Mouse (Mus musculus) thymus, postnatal 0 days (tissue): ENCODE results near the gene Fkbp1b. TPM values are rescaled to one million over a fixed set of nuclear protein-coding genes. Genes with fewer than 3 reads are reported as not detected.
A peak's percentile ranks its signal among the peaks of the same experiment; 100 is the strongest.
"Not testable (repeated sequence)": the region's sequence is repeated elsewhere in the genome, so short reads cannot be mapped to it uniquely, and the experiment has no call there.

Source experiments
- DNase-seq: peaks from one replicate; pipeline ENCODE4 v3.0.0-alpha.2; 2015; ENCODE audit warnings: low spot score
- polyA plus RNA-seq: library from polyadenylated mRNA; unstranded; fragments of >200 nt; fragmentation: Nextera tagmentation; extraction: Ambion mirVana; gene quantifications from 2 replicates; pipeline ENCODE4 v1.2.1, GENCODE M21; 2015

Gene Fkbp1b
- 1.6 and 3.1 TPM in 2 replicates for polyA plus RNA-seq

DNA sequence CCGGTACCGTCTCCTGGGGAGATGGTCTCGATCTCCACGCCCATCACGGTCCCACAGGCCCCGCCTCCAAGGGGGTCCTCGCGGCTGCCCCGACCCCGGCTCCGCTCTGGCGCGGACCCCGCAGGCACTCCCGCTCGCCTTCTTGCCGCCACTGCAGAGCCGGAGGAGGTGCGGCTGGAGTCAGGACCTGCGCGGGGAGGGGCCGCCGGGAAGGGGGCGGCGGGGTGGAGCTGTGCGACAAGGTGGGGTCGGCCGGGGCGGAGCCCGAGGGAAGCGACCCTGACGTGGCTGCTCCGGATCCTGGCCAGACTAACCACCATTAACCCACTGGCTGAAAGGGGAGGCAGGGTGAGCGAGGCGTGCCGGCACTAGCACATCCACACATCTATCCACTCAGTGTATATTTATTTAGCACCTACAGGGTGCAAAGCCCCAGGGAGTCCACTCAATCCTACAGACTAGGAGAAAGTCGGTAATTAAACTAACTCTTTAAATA lies at the start of gene Fkbp1b:
Gene Fkbp1b, minus strand, starts transcription at position 200 of the 496 bp plus-strand sequence.
- peak; percentile 51 for DNase-seq

GRCm38 (mm10) chr12:4889891-4890290 lies 48.5 kb upstream of the Fkbp1b start:
- no peak for DNase-seq

GRCm38 (mm10) chr12:4889251-4889650 lies 47.9 kb upstream of the Fkbp1b start:
- DNase-seq = no peak

GRCm38 (mm10) chr12:4888739-4889138 lies 47.3 kb upstream of the Fkbp1b start:
- no peak for DNase-seq

DNA sequence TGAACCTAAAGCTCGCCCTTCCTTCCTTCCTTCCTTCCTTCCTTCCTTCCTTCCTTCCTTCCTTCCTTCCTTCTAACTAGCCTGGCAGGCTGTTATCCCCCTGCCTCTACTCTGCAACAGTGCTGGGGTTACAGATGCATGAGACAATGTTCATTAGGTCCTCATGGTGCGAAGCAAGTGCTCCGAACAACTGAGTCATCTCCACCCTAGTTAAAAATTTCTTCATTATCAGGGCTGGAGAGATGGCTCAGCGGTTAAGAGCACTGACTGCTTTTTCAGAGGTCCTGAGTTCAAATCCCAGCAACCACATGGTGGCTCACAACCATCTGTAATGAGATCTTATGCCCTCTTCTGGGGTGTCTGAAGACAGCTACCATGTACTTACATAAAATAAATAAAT lies 45.2 kb upstream of the Fkbp1b start:
- DNase-seq = not testable (repeated sequence)

- DNase-seq = no peak
These were observed 43.7 kb upstream of the Fkbp1b start for GRCm38 (mm10) chr12:4885062-4885461.

GRCm38 (mm10) chr12:4882086-4882485 lies 40.7 kb upstream of the Fkbp1b start:
- no peak for DNase-seq

DNA sequence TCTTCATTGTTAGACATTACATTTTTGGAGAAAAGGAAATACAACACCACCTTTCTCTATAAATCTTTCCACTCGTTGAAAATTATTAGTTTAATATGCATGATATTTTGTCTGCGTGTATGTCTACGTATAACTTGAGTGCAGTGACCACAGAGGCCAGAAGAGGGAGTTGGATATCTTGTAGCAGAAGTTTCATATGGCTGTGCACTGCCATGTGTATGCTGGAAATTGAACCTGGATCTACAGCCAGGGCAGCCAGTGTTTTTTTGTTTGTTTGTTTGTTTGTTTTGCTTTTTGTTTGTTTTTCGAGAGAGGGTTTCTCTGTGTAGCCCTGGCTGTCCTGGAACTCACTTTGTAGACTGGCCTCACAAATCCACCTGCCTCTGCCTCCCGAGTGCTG lies 37.7 kb upstream of the Fkbp1b start:
- DNase-seq = no peak

DNA sequence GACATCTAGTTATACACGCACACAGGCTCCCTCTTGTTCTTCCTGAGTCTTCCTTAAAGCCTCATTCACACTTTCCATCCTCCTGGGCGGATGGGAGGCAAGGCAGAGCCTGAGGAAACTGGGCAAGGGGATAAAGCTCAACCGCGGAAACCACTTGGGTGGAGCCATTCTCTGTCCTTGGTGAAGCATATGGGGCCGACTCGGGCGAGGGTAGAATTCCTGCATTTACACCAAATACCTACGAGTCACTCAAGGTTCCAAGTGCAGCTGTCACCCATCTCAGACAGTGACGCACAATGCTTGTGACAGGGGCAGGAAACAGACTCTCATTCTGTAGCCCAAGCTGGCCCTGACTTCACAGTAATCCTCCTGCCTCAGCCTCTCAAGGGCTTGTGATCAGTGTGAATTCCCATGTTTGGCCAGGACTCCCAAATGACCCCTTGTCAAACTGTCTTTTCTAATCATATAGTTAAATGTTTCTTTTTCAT lies 36.9 kb upstream of the Fkbp1b start:
- no peak for DNase-seq

GRCm38 (mm10) chr12:4875623-4876022 lies 34.2 kb upstream of the Fkbp1b start:
- no peak for DNase-seq

DNA sequence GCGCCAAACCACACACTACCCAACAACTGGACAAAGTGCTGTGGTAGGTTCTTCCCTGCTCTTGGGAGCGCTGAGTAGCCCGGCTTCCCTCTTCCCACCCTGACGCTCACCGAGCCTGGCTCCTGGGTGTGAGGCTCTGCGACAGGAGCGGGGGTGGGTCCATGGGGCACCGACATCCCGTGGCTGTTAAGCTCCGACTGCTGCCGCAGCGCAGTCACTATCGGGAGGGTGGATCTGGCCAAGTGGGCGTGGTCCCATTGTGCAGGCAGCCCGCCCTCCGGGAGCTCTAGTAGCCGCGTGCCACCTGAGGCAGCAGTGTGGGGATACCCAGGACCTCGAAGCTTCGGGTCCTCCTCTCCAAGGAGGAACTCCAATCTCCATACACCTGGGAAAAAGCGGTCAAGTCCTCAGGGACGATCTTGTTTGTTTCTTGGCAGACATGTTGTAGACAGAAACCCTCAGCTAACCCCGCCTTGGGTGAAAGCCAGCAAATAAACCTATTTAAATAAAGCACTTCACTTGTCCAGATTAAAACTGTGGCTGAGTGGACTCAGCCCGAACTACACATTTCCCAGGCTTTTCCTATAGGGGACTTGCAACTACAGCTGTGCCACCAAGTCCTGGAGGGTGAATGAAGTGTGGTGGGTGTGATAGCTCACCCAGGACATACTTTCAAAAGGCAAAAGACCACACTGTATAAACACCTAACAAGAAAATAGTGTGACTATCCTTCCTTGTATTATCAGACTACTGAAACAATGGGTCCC lies 33.0 kb upstream of the Fkbp1b start, which contains the start of gene Mfsd2b:
Gene Mfsd2b, minus strand, starts transcription at position 199 of the 767 bp plus-strand sequence.
- peak; percentile 74 for DNase-seq

GRCm38 (mm10) chr12:4873531-4873930 lies 32.1 kb upstream of the Fkbp1b start:
- no peak for DNase-seq

DNA sequence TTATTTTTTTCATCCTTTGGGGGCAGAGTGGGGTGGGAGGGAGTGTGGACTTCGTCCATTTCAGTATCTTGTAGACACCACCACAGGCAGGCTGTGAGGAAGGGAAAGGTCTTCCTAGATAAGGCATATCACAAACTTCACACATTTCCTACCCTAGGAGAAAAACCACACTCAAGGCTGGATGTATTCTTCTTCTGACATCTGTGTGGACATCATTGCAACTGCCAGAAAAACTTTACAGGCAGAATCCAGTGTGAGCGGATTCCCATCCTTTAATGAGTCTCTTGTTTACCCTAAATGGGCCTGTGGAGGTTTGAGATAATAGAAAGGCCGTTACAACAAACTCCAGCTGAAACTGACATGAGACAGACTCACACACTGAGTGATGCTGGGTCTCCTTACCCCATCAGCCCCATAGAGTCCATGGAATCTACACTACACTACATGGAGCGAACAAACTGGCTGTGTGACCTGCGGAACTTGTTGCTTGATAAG lies 31.6 kb upstream of the Fkbp1b start:
- no peak for DNase-seq

- DNase-seq = no peak
These were observed 30.9 kb upstream of the Fkbp1b start for GRCm38 (mm10) chr12:4872273-4872672.

DNA sequence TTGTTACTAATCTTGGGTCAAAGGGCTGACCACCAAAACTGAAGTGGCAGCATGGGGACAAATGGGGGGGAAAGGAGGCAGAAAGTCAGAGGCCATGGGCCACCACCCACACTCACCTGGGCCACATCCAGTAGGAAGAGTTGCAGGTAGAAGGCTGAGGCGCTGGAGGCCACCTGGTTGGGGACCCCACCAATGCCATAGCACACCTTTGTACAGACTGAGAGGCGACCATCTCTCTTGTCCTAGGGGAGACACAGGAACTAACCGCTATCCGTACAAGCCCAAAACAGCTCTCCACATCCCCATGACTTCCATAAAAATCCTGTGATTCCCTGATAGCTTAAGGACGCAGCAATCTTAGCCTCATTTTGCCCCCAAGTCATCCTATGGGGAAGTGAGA lies 29.9 kb upstream of the Fkbp1b start:
- no peak for DNase-seq

- no peak for DNase-seq
These were observed 27.5 kb upstream of the Fkbp1b start for GRCm38 (mm10) chr12:4868924-4869323.

GRCm38 (mm10) chr12:4864338-4864690 lies 22.9 kb upstream of the Fkbp1b start:
- no peak for DNase-seq

GRCm38 (mm10) chr12:4863654-4864337 lies 22.4 kb upstream of the Fkbp1b start:
- DNase-seq = no peak

DNA sequence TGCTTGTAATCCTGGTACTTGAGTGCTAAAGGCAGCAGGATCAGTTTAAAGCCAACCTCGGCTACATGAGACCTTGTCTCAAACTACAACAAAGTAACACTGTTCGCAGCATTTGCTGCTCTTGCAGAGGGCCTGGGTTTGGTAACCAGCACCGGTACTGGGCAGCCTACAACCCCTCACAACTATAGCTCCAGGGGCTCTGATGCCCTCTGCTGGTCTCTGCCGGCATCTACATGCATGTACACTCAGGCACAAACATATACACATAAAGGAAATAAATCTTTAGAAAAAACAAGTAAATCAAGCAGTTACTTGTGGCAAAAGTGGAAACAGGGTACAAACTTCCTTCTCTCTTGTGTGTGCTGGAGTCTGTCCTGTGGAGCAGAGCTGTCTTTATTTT lies 21.3 kb upstream of the Fkbp1b start:
- DNase-seq = peak; percentile 19

DNA sequence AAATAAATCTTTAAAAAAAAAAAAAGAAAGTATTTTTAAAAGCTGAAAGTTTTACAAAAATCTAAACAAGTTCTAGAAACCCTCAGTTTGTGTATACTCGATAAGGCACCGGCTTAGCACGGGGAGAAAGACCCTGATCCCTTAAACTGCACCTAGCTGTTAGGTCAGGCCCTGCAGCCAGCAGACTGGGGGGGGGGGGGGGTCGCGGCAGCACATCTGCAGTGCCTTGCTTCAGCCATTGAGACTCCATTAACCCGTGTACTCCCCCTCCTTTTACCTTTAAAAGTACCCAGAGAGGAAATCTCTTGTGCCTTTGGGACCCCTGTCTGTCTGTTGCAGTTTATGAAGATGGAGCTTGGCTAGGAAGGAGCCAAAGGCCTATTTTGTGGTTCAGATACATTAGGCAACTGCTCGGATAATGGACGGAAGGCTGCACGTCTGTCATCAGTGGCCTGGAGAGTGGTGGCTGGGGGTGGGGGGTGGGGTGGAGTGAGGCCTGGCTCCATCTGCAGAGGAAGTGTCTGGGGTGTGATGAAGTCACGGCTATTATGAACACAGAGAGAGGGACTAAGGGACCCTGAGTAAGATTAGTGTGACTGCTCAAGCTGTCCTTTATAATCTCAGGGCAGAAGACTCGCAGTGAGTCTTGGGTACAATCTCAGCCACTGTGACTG lies 18.0 kb upstream of the Fkbp1b start:
- no peak for DNase-seq

DNA sequence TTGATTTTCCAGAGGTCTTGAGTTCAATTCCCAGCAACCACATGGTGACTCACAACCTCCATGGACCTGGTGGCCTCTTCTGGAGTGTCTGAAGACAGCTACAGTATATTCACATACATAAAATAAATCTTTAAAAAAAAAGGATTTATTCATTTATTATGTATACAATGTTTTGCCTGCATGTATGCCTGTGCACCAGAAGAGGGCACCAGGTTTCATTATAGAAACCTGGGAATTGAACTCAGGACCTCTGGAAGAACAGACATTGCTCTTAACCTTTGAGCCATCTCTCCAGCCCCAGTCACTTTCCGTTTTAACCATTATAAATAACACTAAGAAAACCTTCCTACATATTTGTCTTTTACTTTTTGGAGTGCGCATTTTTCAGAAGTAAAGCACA lies 15.4 kb upstream of the Fkbp1b start:
- no peak for DNase-seq

GRCm38 (mm10) chr12:4856160-4856559 lies 14.8 kb upstream of the Fkbp1b start:
- DNase-seq = peak; percentile 26
